Mouse (Mus musculus) megakaryocyte, adult 5-6 weeks (primary cell): ENCODE results near the gene Zscan2. TPM values are rescaled to one million over a fixed set of nuclear protein-coding genes. Genes with fewer than 3 reads are reported as not detected.

Source experiments
- ATAC-seq: 2 replicates; pipeline ENCODE4 v1.8.0; 2016; ENCODE audit warnings: mild to moderate bottlenecking, inconsistent platforms; ENCODE audit not compliant: poor library complexity, severe bottlenecking
- total RNA-seq, 2 experiments: library from RNA; stranded (forward) in 1 of 2; stranded (reverse) in 1 of 2; fragments of 153-499, 151-499 nt in 1 of 2; fragments of 221-1000, 200-1000 nt in 1 of 2; gene quantifications; 2 replicates each; pipeline versions ENCODE4 v1.2.3 to v1.2.4; 2015 to 2017

Zscan2 gene
- total RNA-seq (2015) (1.6 and 2.0 TPM in 2 replicates), total RNA-seq (2017) (1.5 and 2.9 TPM in 2 replicates)

- peak; percentile 85 for ATAC-seq
These were observed at the start of gene Zscan2 for GRCm38 (mm10) chr7:80860729-80861274. Zscan2 (plus strand) TSS chr7:80860920.

- peak; percentile 73 for ATAC-seq
These were observed 47.3 kb upstream of the Zscan2 start for GRCm38 (mm10) chr7:80813397-80813796.

- ATAC-seq: no peak
These were observed 44.1 kb upstream of the Zscan2 start for GRCm38 (mm10) chr7:80816641-80817040.

GRCm38 (mm10) chr7:80820838-80821237 is 39.9 kb upstream of the Zscan2 start:
- ATAC-seq: no peak

- ATAC-seq: no peak
These were observed 37.5 kb upstream of the Zscan2 start for GRCm38 (mm10) chr7:80823267-80823666.

- peak; percentile 54 for ATAC-seq
These were observed 36.6 kb upstream of the Zscan2 start for GRCm38 (mm10) chr7:80823875-80824682.

- ATAC-seq: no peak
These were observed 34.8 kb upstream of the Zscan2 start, which contains the start of gene Iqgap1 for GRCm38 (mm10) chr7:80825843-80826403. Iqgap1 (minus strand) TSS chr7:80825974.

GRCm38 (mm10) chr7:80828146-80828860 is 32.4 kb upstream of the Zscan2 start:
- ATAC-seq: peak; percentile 56

GRCm38 (mm10) chr7:80830193-80830803 is 30.4 kb upstream of the Zscan2 start:
- ATAC-seq: peak; percentile 69

- peak; percentile 43 for ATAC-seq
These were observed 28.5 kb upstream of the Zscan2 start for GRCm38 (mm10) chr7:80832191-80832590.

- ATAC-seq: peak; percentile 38
These were observed 27.6 kb upstream of the Zscan2 start for GRCm38 (mm10) chr7:80832996-80833650.

GRCm38 (mm10) chr7:80833651-80834532 is 26.8 kb upstream of the Zscan2 start:
- no peak for ATAC-seq

- ATAC-seq: no peak
These were observed 24.6 kb upstream of the Zscan2 start for GRCm38 (mm10) chr7:80835984-80836652.

- ATAC-seq: no peak
These were observed 23.0 kb upstream of the Zscan2 start for GRCm38 (mm10) chr7:80837736-80838135.

- ATAC-seq: peak; percentile 72
These were observed 22.5 kb upstream of the Zscan2 start for GRCm38 (mm10) chr7:80838247-80838646.

- ATAC-seq: no peak
These were observed 21.0 kb upstream of the Zscan2 start for GRCm38 (mm10) chr7:80839755-80840154.

GRCm38 (mm10) chr7:80840241-80840640 is 20.5 kb upstream of the Zscan2 start:
- no peak for ATAC-seq

GRCm38 (mm10) chr7:80840937-80841336 is 19.8 kb upstream of the Zscan2 start:
- ATAC-seq: no peak

GRCm38 (mm10) chr7:80842132-80842531 is 18.6 kb upstream of the Zscan2 start:
- no peak for ATAC-seq
